Mouse (Mus musculus): ENCODE results near the gene Las1l. TPM values are rescaled to one million over a fixed set of nuclear protein-coding genes. Genes with fewer than 3 reads are reported as not detected.

Las1l gene
- 46.3 TPM for polyA plus RNA-seq (2014; fragmentation: Illumina TruSeq; extraction: RNeasy Lipid Tissue Mini Kit (QIAGEN cat#74804))

GRCm38 (mm10) chrX:95956497-95957293 is at the start of gene Las1l:
Gene Las1l (minus strand): TSS chrX:95956962.

Other genes with a start within 250 kb of the Las1l start
- 11.4 TPM for gene Zc3h12b, start 245.3 kb downstream of the Las1l start, polyA plus RNA-seq (2014; fragmentation: Illumina TruSeq; extraction: RNeasy Lipid Tissue Mini Kit (QIAGEN cat#74804))
- 243 TPM for gene Msn, start 139.1 kb upstream of the Las1l start, polyA plus RNA-seq (2014; fragmentation: Illumina TruSeq; extraction: RNeasy Lipid Tissue Mini Kit (QIAGEN cat#74804))